Comparison of ENCODE assay signal across 9 mouse cellular contexts in genomic region chr11:94236074-94236473, GRCm38 (mm10). TPM values are rescaled to one million over a fixed set of nuclear protein-coding genes. Genes with fewer than 3 reads are reported as not detected.
DNase-seq lines count a peak whose midpoint lies in the region; ATAC-seq and TF ChIP-seq lines count a peak whose summit lies in the region.
"Had no signal": no experiment of that assay in that cellular context is flagged by ENCODE, and none has a peak within 500 bp of the region (broad histone marks: within the 10 kb centered on the region; RNA-seq: fewer than 3 reads in every experiment).

No protein-coding gene starts in this region.

- 22% methylated on average over 3 of the region's 3 CpGs for WGBS in forebrain, embryonic 10.5 days
- WGBS in heart, embryonic 16.5 days: 35% methylated on average over 3 of the region's 3 CpGs
- WGBS in liver, embryonic 13.5 days (ENCODE audit: insufficient replicate concordance): 28% methylated on average over 3 of the region's 3 CpGs
- WGBS in stomach, embryonic 16.5 days: 27% methylated on average over 3 of the region's 3 CpGs

- TF ChIP-seq EP300 in ES-Bruce4 (IDR thresholded peaks at IDR 0.05; ENCODE audit: insufficient read depth, low read depth, low read length): no peak

- no peak overlapping the region for H3K9ac ChIP-seq in ES-Bruce4 (ENCODE audit: low read depth, poor library complexity, severe bottlenecking)
- H3K9ac ChIP-seq in heart, embryonic 16.5 days (ENCODE audit: low read length): no peak overlapping the region
- H3K9ac ChIP-seq in liver, embryonic 13.5 days: no peak overlapping the region
- H3K9ac ChIP-seq in stomach, embryonic 16.5 days (ENCODE audit: low read length): peak overlapping the region; percentile 12

- no peaks in the 10 kb centered on the region for H3K4me1 ChIP-seq in ES-Bruce4 (ENCODE audit: control insufficient read depth, insufficient read depth, low read length)
- H3K4me1 ChIP-seq in forebrain, embryonic 10.5 days: peaks cover 43% of the 10 kb centered on the region
- peaks cover 27% of the 10 kb centered on the region for H3K4me1 ChIP-seq in heart, embryonic 16.5 days (ENCODE audit: control insufficient read depth, insufficient read depth, low read length)
- H3K4me1 ChIP-seq in liver, embryonic 13.5 days (replicated peaks): peaks cover 42% of the 10 kb centered on the region
- peaks cover 11% of the 10 kb centered on the region for H3K4me1 ChIP-seq in stomach, embryonic 16.5 days (ENCODE audit: control insufficient read depth, insufficient read depth, low read length)

- DNase-seq in c-Kit-negative CD71-positive TER-119-positive erythroid progenitor cells, embryonic 14.5 days (ENCODE audit: low read depth, low spot score): peak; percentile 71
- peak; percentile 77 for DNase-seq in forebrain, embryonic 10.5 days (ENCODE audit: extremely low spot score, low spot score)
- DNase-seq in kidney, postnatal 14 days: peak; percentile 75
- DNase-seq in liver, embryonic 13.5 days: peak; percentile 53
- peak; percentile 50 to 54 for DNase-seq in natural killer cell, adult 2 months (ENCODE audit: low spot score in 2 of 2)

- peak; percentile 86 for TF ChIP-seq CTCF in ES-Bruce4 (IDR thresholded peaks at IDR 0.05; ENCODE audit: low read depth, low read length)

- no peaks in the 10 kb centered on the region for H3K9me3 ChIP-seq in ES-Bruce4 (replicated peaks; ENCODE audit: control insufficient read depth, insufficient read depth, low read length, poor library complexity, severe bottlenecking)
- H3K9me3 ChIP-seq in forebrain, embryonic 10.5 days: no peaks in the 10 kb centered on the region
- no peaks in the 10 kb centered on the region for H3K9me3 ChIP-seq in heart, embryonic 16.5 days (replicated peaks; ENCODE audit: control insufficient read depth, low read length)
- no peaks in the 10 kb centered on the region for H3K9me3 ChIP-seq in liver, embryonic 13.5 days (replicated peaks)
- H3K9me3 ChIP-seq in stomach, embryonic 16.5 days (replicated peaks; ENCODE audit: control insufficient read depth, low read length): no peaks in the 10 kb centered on the region

- H3K36me3 ChIP-seq in ES-Bruce4 (ENCODE audit: control insufficient read depth, insufficient read depth, low read length, poor library complexity, severe bottlenecking): no peaks in the 10 kb centered on the region
- no peaks in the 10 kb centered on the region for H3K36me3 ChIP-seq in forebrain, embryonic 10.5 days (replicated peaks)
- H3K36me3 ChIP-seq in heart, embryonic 16.5 days (ENCODE audit: control insufficient read depth, insufficient read depth): no peaks in the 10 kb centered on the region
- no peaks in the 10 kb centered on the region for H3K36me3 ChIP-seq in liver, embryonic 13.5 days
- no peaks in the 10 kb centered on the region for H3K36me3 ChIP-seq in stomach, embryonic 16.5 days (ENCODE audit: control insufficient read depth, insufficient read depth, low read length)

- ATAC-seq in heart, embryonic 16.5 days (replicated peaks; ENCODE audit: extremely low read depth, insufficient read depth, low FRiP score): peak; percentile 66
- ATAC-seq in liver, embryonic 13.5 days (ENCODE audit: low read depth): peak; percentile 79
- peak; percentile 87 for ATAC-seq in stomach, embryonic 16.5 days (ENCODE audit: insufficient read depth, low FRiP score)

- TF ChIP-seq POLR2A in ES-Bruce4 (IDR thresholded peaks at IDR 0.05; ENCODE audit: insufficient read depth, low read length): no peak

- no peak overlapping the region for H3K27ac ChIP-seq in ES-Bruce4 (ENCODE audit: insufficient read depth, low read length)
- H3K27ac ChIP-seq in forebrain, embryonic 10.5 days: peak overlapping the region; percentile 77
- H3K27ac ChIP-seq in heart, embryonic 16.5 days (ENCODE audit: low read length): no peak overlapping the region
- H3K27ac ChIP-seq in liver, embryonic 13.5 days: no peak overlapping the region; the same call in 1 of the 2 replicates
- no peak overlapping the region for H3K27ac ChIP-seq in stomach, embryonic 16.5 days (ENCODE audit: low read length)

- no peaks in the 10 kb centered on the region for H3K27me3 ChIP-seq in ES-Bruce4 (ENCODE audit: control insufficient read depth, insufficient read depth, low read length, poor library complexity, severe bottlenecking)
- peaks cover 7% of the 10 kb centered on the region; the same call in 1 of the 2 replicates for H3K27me3 ChIP-seq in forebrain, embryonic 10.5 days (ENCODE audit: poor library complexity, severe bottlenecking)
- H3K27me3 ChIP-seq in heart, embryonic 16.5 days (ENCODE audit: control insufficient read depth, insufficient read depth, low read length): no peaks in the 10 kb centered on the region
- peaks cover 5% of the 10 kb centered on the region for H3K27me3 ChIP-seq in liver, embryonic 13.5 days
- H3K27me3 ChIP-seq in stomach, embryonic 16.5 days (ENCODE audit: control insufficient read depth, insufficient read depth, low read length): no peaks in the 10 kb centered on the region

- H3K4me3 ChIP-seq in ES-Bruce4 (ENCODE audit: low read depth, low read length): no peak overlapping the region
- no peak overlapping the region for H3K4me3 ChIP-seq in forebrain, embryonic 10.5 days
- H3K4me3 ChIP-seq in heart, embryonic 16.5 days (ENCODE audit: low read length): no peak overlapping the region
- H3K4me3 ChIP-seq in liver, embryonic 13.5 days (replicated peaks): no peak overlapping the region
- no peak overlapping the region for H3K4me3 ChIP-seq in stomach, embryonic 16.5 days (replicated peaks; ENCODE audit: low read length)

- H3K4me2 ChIP-seq in heart, embryonic 16.5 days (ENCODE audit: low read depth, low read length): no peak overlapping the region
- H3K4me2 ChIP-seq in liver, embryonic 13.5 days: peak overlapping the region; percentile 21
- no peak overlapping the region; the same call in 1 of the 2 replicates for H3K4me2 ChIP-seq in stomach, embryonic 16.5 days (ENCODE audit: low read depth, low read length)

RNA-seq across cellular contexts. Expression of gene Wfikkn2, which starts 9.7 kb away (rescaled TPM):
- 0.16 TPM in 1 of 2 replicates, not detected in the other for polyA plus RNA-seq in ES-Bruce4 (2011; ENCODE audit: insufficient read depth, insufficient read length, low read depth, missing spikeins)
- 0.46 and 1.2 TPM in 2 replicates for polyA plus RNA-seq in forebrain, embryonic 10.5 days (2016; fragmentation: Nextera tagmentation; extraction: Ambion mirVana)
- 3.1 and 3.7 TPM in 2 replicates for polyA plus RNA-seq in heart, embryonic 16.5 days (2015; fragmentation: Nextera tagmentation; extraction: Ambion mirVana)
- 0.22 and 0.23 TPM in 2 replicates for polyA plus RNA-seq in liver, embryonic 13.5 days (2015; fragmentation: Nextera tagmentation; extraction: Ambion mirVana)
- 3.1 and 3.4 TPM in 2 replicates for polyA plus RNA-seq in stomach, embryonic 16.5 days (2015; fragmentation: Nextera tagmentation; extraction: Ambion mirVana)

RNA-seq across cellular contexts. Expression of gene Tob1, which starts 24.8 kb away (rescaled TPM):
- 20.0 and 21.2 TPM in 2 replicates for polyA plus RNA-seq in ES-Bruce4 (2011; ENCODE audit: insufficient read depth, insufficient read length, low read depth, missing spikeins)
- polyA plus RNA-seq in forebrain, embryonic 10.5 days (2016; fragmentation: Nextera tagmentation; extraction: Ambion mirVana): 18.8 and 20.1 TPM in 2 replicates
- polyA plus RNA-seq in heart, embryonic 16.5 days (2015; fragmentation: Nextera tagmentation; extraction: Ambion mirVana): 35.7 and 41.2 TPM in 2 replicates
- 9.5 and 12.4 TPM in 2 replicates for polyA plus RNA-seq in liver, embryonic 13.5 days (2015; fragmentation: Nextera tagmentation; extraction: Ambion mirVana)
- 35.9 and 42.3 TPM in 2 replicates for polyA plus RNA-seq in stomach, embryonic 16.5 days (2015; fragmentation: Nextera tagmentation; extraction: Ambion mirVana)

RNA-seq across cellular contexts. Expression of gene Gm21885, which starts 45.6 kb away (rescaled TPM):
- polyA plus RNA-seq in ES-Bruce4 (2011; ENCODE audit: insufficient read depth, insufficient read length, low read depth, missing spikeins): not detected in 2 replicates
- polyA plus RNA-seq in forebrain, embryonic 10.5 days (2016; fragmentation: Nextera tagmentation; extraction: Ambion mirVana): 0.34 TPM in 1 of 2 replicates, not detected in the other
- not detected in 2 replicates for polyA plus RNA-seq in heart, embryonic 16.5 days (2015; fragmentation: Nextera tagmentation; extraction: Ambion mirVana)
- not detected in 2 replicates for polyA plus RNA-seq in liver, embryonic 13.5 days (2015; fragmentation: Nextera tagmentation; extraction: Ambion mirVana)
- polyA plus RNA-seq in stomach, embryonic 16.5 days (2015; fragmentation: Nextera tagmentation; extraction: Ambion mirVana): 8.9 and 9.9 TPM in 2 replicates
- polyA plus RNA-seq: gonadal fat pad, adult 2 months had no signal
